Mouse (Mus musculus) cerebellum, postnatal 4 days (tissue): ENCODE data around the gene Polr3h.
A peak's percentile ranks its signal among the peaks of the same experiment; 100 is the strongest.

ENCODE experiments used
- DNase-seq, 2 experiments: peaks; one replicate each; pipeline ENCODE4 v3.0.0; 2022; ENCODE audit warnings: low spot score in 2 of 2, mixed read lengths in 1 of 2

Gene Polr3h

DNA sequence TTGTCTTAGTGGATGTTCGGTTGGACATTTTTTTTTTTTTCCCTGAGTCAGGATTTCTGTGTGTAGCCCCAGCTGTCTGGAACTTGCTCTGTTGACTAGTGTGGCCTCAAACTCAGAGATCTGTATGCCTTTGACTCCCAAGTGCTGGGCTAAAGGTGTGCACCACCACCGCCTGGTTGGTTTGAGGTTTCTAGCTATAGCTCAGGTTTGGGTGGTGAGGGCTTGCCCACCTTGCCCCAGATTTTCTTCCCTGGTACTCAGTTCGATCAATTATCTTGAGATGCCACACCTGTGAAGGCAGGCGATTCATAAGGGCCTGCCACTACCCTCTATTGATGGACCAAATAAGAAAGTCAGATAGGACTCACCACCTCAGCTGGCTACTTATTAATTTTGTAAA, 78.9 kb downstream of the Polr3h start:
- no peak for DNase-seq

DNA sequence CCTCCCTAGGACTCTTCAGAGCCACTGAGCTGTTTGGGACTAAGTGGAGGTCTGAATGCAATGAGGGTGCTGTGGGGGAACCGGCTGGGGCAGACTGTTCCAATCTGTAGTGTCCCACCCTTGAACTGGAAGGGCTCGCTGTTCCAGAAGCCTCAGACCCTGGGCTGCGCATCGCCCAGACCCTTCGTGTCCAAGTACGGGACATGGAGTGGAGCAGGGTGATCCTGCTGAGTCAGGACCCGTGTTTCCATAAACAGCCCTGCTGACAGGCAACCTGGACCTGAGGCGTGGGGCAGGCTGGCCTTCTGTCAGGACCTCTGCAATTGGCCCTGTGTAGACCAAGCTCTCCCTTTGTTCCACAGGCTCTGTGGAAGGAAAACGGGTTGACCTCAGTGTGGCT, 79.3 kb downstream of the Polr3h start:
- DNase-seq: no peak

DNA sequence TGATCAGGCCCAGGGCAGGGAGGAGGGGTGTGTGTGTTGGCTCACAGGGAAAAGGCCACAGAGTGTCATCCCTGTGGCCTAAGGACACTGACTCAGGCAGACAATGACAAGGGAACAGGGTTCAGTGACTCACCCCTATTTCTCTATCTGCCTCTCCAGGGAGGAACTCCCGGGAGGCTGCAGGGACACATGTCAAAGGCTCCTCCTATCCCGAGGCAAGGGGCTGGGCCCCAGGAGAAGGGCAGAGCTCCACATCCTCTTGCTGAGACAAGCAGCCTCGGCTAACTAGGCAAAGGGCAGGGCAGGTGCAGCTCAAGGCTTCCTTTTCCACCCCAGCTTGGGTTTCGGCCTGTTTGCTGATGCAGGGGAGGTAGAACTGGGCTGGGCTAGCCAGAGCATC, 80.3 kb downstream of the Polr3h start:
- no peak for DNase-seq

DNA sequence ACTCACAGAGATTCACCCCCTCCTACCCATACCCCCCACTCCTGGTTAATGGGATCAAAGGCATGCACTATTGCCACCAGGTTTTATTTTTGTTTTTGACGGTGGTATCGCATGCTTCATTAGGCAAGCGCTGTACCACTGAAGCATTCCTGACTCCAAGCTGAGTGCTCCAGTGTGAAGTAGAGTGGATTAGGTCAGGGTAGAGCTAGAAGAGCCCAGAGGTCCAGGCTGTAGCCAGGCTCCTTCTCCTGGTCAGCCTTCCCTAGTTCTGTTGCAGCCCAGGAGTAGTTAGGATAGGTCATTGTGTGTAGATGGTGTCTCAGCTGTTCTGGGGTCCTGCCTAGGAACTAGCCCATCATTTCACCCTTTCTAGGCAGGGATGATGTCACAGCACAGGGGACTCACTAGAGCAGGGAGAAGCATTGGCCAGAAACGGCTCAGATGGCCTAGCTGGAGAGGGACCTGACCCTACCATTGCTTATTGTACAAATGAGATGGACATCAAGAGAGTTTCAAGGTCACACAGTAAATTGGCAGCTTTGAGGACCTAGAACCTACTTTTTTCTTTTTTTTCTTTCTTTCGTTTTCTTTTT, 80.9 kb downstream of the Polr3h start:
- no peak for DNase-seq

DNA sequence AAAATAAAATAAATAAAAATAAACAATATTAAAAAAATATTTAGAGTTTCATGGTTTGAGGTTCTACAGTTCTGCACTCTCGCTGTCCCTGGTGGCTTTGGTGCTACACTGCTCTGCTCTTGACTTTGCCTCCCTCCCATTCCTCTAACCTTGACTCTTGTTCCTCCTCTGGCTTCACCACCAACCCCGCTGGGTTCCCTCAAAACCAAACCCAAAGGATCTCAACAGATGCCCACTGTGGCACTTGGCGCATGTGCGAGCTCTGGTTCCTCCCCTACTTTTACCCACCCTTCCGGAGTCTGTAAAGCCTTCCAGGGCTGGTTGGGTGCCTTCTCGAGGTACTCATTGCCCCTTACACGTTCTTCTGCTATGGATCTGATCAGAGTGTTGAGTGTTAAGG, 83.8 kb downstream of the Polr3h start:
- no peak for DNase-seq

DNA sequence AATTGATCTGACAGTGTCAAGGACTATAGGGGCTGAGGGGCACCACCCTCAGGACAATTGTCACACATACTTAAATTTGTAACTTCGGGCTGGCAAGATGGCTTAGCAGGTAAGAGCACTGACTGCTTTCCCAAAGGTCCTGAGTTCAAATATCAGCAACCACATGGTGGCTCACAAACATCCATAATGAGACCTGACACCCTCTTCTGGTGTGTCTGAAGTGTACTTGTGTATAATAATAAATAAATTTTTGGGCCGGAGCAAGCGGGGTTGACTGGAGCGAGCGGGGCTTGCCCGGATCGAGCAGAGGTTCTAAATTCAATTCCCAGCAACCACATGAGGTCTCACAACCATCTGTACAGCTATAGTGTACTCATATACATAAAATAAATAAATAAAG, 85.7 kb downstream of the Polr3h start:
- DNase-seq: no peak

DNA sequence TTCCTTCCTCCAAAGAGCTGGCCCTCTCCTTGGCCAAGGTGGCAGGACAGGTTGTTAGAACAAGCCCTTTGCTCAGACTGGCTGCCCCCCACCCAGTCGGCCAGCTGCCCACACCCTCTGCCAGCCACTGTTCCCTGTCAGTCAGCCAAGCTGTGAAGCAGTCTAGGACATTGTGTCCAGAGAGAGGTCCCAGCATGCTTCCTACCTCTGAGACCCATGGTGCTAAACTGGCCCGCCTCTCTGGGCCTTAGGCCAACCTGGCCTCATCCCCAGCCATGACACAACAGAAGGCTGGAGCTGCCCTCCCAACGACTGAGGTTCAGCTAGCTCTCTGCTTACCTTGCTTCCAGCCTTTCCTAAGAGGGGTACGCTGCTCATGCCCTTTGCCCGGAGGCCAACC, 86.4 kb downstream of the Polr3h start:
- DNase-seq: peak; percentile 41 to 82

DNA sequence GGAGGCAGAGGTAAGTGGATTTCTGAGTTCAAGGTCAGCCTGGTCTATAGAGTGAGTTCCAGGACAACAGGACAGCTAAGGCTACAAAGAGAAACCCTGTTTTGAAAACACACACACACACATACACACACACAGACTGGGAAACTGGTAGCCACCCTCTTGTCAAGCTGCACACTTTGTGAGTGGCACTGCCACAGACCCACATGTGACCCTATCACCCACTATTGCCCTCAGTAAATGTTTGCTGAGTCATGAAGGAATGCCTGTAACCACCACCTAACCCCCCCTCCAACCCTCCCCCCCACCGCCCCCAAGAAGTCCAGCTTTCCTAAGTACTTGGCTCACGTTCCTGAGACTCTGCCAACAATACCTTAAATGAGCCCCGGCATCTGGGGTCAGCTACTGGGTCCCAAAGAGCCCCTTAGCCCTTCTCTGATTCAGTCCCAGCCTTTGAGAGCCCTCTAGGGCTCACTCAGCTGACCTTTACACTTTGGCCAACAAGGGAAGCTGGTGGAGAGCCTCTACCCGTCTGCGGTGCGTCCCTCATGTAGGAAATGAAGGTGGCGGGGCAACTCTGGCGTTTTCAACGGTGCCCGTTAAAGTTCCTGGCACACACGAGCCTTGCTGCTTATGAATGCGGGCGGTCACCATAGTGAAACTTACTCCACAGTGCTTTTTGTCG, 87.3 kb downstream of the Polr3h start:
- DNase-seq: no peak
